Mouse (Mus musculus): ENCODE data around the gene Slfn8.

DNA sequence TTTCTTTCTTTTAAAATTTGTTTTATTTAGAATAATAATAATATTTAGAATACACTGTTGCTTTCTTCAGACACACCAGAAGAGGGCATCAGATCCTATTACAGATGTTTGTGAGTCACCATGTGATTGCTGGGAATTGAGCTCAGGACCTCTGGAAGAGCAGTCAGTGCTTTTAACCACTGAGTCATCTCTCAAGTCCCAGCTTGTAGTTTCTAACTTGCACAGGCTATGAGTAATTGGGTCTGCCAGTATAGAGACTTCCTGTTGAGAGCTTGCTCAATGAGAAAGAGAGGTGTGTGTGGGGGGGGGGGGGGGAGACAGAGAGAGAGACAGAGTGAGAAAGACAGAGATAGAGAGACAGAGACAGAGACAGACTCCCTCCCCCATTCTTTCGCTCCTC is 18.5 kb upstream of the Slfn8 start:
- TF ChIP-seq CTCF (IDR thresholded peaks at IDR 0.05; ENCODE audit: low read depth) (no peak), EP300 (IDR thresholded peaks at IDR 0.05; ENCODE audit: low read depth) (no peak)
